Mouse (Mus musculus): ENCODE results near the gene Atg14.

DNA sequence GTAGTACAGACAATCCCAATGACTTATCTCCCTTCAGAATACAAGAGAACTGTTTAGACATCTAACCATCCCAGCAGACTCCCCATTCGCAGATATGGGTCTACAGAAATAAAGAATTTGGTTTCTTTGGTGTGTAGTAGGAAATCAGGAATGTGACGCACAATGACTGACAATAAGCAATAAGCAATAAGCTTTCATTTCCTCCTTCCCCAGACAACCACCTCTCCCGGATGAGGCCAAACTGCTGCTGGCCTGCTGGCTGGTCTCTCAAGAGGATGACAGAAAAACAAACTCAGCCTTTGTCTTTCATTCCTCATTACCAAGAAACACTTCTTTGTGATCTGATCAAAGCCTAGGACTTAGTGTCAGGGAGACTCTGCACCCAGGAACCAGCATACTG is 28.2 kb downstream of the Atg14 start:
- TF ChIP-seq POLR2A (IDR thresholded peaks at IDR 0.05; ENCODE audit: low read depth, low read length) (no peak), CTCF (conservative IDR thresholded peaks at IDR 0.05; ENCODE audit: insufficient read depth, insufficient read length, low read depth, low read length) (no peak)

Measured in kidney, adult 2 months (tissue).